Mouse (Mus musculus) ES-Bruce4 (cell line): ENCODE measurements at regions not wholly inside any gene's neighbourhood (a gene's known extent, or its start where the extent isn't known, plus 50 kb on each side); places are given as distances from the start of the nearest gene placed in this dataset.

Experiments used
- CTCF ChIP-seq: IDR thresholded peaks from one replicate; pipeline ENCODE4 v1.8.1; 2011; ENCODE audit warnings: low read depth, low read length
- EP300 ChIP-seq: IDR thresholded peaks from 2 replicates; pipeline ENCODE4 v1.6.1; 2011; ENCODE audit warnings: low read depth, low read length; ENCODE audit not compliant: insufficient read depth
- POLR2A ChIP-seq: IDR thresholded peaks from one replicate; pipeline ENCODE4 v1.8.1; 2011; ENCODE audit warnings: low read length; ENCODE audit not compliant: insufficient read depth

- TF ChIP-seq CTCF = no peak
- TF ChIP-seq POLR2A = no peak
- TF ChIP-seq EP300 = no peak
Observed at GRCm38 (mm10) chr13:119314356-119314755, 114.0 kb upstream of the Paip1 start.
